Mouse (Mus musculus) cortical plate, adult 2 months (tissue): ENCODE measurements around the gene Mmp25.

Source experiments
- CTCF ChIP-seq: fragments of 200-500 bp; IDR thresholded peaks from 2 replicates; pipeline ENCODE4 v1.5.1; 2011; ENCODE audit warnings: mild to moderate bottlenecking, control low read depth, low read length; ENCODE audit not compliant: insufficient read depth; ENCODE audit errors: extremely low read depth
- POLR2A ChIP-seq: fragments of 200-500 bp; IDR thresholded peaks from 2 replicates; pipeline ENCODE4 v1.6.1; 2011; ENCODE audit warnings: mild to moderate bottlenecking, low read length, control low read depth; ENCODE audit not compliant: insufficient read depth; ENCODE audit errors: extremely low read depth

DNA sequence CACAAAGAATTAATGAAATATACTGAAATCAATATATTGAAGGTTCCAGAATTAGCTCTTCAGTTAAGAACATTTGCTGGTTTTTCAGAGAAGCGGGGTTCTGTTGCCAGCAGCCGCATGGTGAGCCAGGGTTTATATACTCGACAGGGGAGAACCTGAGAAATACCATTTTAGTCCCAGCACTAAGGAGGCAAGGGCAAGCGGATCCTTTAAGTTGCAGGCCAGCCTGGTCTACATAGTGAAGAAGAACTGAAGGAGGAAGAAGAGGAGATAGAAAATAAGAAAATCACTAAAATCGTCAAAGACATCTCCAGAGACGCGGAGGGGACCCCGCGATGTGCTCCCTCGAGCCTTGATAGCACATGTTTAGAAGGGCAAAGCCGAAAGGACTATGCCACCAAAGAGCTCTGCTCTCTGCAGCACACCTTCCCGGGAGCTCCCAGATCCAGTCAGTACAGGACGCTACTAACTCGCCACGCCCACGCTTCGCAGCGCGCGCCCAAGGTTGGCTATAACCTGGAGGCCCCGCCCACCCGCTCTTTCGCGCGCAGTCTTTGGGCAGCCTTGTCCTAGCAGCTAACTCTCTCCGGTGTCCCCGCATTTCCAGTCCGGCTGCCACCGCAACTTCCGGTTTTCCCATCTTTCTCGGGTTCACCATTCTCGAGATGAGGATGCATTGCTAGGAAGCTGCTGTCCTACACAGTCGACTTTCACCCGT is 52.7 kb downstream of the Mmp25 start:
- TF ChIP-seq CTCF (no peak), POLR2A (peak; percentile 71)
